ENCODE assay signal across 8 mouse cellular contexts in the genomic region with DNA sequence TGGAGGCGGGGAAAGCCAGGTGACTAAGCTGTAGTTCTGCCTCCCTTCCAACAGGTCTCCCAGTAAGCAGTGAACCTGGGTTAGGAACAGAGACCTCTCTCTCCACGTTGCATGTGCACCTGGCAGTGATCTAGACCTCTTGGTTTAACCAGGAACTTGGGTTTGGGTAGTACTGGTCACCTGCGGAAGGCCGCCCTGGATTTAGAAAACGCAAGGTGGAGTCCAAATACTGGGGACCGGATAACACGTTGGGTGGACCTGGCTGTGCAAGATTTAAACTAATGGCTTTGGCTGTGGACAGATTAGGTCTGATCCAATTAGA. TPM values are rescaled to one million over a fixed set of nuclear protein-coding genes. Genes with fewer than 3 reads are reported as not detected.
DNase-seq lines count a peak whose midpoint lies in the region; ATAC-seq and TF ChIP-seq lines count a peak whose summit lies in the region.

No protein-coding gene starts in this region.

- H3K9ac ChIP-seq in lung, embryonic 14.5 days = no peak overlapping the region
- peak overlapping the region; percentile 86 for H3K9ac ChIP-seq in forebrain, embryonic 13.5 days
- no peak overlapping the region for H3K9ac ChIP-seq in limb, embryonic 11.5 days (ENCODE audit: low read length)

- no peak overlapping the region for H3K27ac ChIP-seq in lung, embryonic 14.5 days (ENCODE audit: low read depth)
- H3K27ac ChIP-seq in forebrain, embryonic 13.5 days = no peak overlapping the region
- H3K27ac ChIP-seq in limb, embryonic 11.5 days (replicated peaks; ENCODE audit: low read depth, low read length) = no peak overlapping the region
- peak overlapping the region; percentile 85 for H3K27ac ChIP-seq in olfactory bulb, adult 2 months (ENCODE audit: insufficient read depth, low read depth, low read length)

- no peak for DNase-seq in lung, embryonic 14.5 days
- no peak for DNase-seq in lung, postnatal 14 days
- DNase-seq in limb, embryonic 11.5 days (ENCODE audit: low spot score) = no peak
- DNase-seq in left cerebral cortex, adult 9 months (ENCODE audit: low spot score in 2 of 2) = no peak
- DNase-seq in thymus, postnatal 25 days = no peak
- DNase-seq in kidney, postnatal 25 days = no peak

- H3K36me3 ChIP-seq in lung, embryonic 14.5 days (ENCODE audit: insufficient read depth) = peaks cover 6% of the 10 kb centered on the region
- peaks cover 29% of the 10 kb centered on the region for H3K36me3 ChIP-seq in forebrain, embryonic 13.5 days (ENCODE audit: poor library complexity, severe bottlenecking)
- peaks cover 2% of the 10 kb centered on the region; the same call in 1 of the 2 replicates for H3K36me3 ChIP-seq in limb, embryonic 11.5 days (ENCODE audit: control insufficient read depth, insufficient read depth, low read length)

- peak overlapping the region; percentile 100 for H3K4me2 ChIP-seq in lung, embryonic 14.5 days
- peak overlapping the region; percentile 99 for H3K4me2 ChIP-seq in forebrain, embryonic 13.5 days
- peak overlapping the region; percentile 99 for H3K4me2 ChIP-seq in limb, embryonic 11.5 days (ENCODE audit: low read depth, severe bottlenecking)

- no peaks in the 10 kb centered on the region for H3K9me3 ChIP-seq in lung, embryonic 14.5 days (ENCODE audit: low read depth, low read length)
- no peaks in the 10 kb centered on the region for H3K9me3 ChIP-seq in forebrain, embryonic 13.5 days (replicated peaks)
- no peaks in the 10 kb centered on the region for H3K9me3 ChIP-seq in limb, embryonic 11.5 days (ENCODE audit: control insufficient read depth, low read length)

- no peak for ATAC-seq in lung, embryonic 14.5 days (ENCODE audit: insufficient read depth)
- ATAC-seq in forebrain, embryonic 13.5 days = no peak
- ATAC-seq in limb, embryonic 11.5 days (ENCODE audit: insufficient number of reproducible peaks, low FRiP score, low TSS enrichment, low read depth) = no peak

- peaks cover 4% of the 10 kb centered on the region; the same call in 1 of the 2 replicates for H3K4me1 ChIP-seq in lung, embryonic 14.5 days (ENCODE audit: insufficient read depth)
- peaks cover 32% of the 10 kb centered on the region for H3K4me1 ChIP-seq in forebrain, embryonic 13.5 days
- H3K4me1 ChIP-seq in limb, embryonic 11.5 days (ENCODE audit: control insufficient read depth, insufficient read depth, low read length) = peaks cover 7% of the 10 kb centered on the region
- H3K4me1 ChIP-seq in olfactory bulb, adult 2 months (ENCODE audit: control insufficient read depth, insufficient read depth, low read length) = peaks cover 20% of the 10 kb centered on the region

- H3K4me3 ChIP-seq in lung, embryonic 14.5 days (ENCODE audit: low read depth, low read length) = peak overlapping the region; percentile 63
- H3K4me3 ChIP-seq in forebrain, embryonic 13.5 days = peak overlapping the region; percentile 79
- H3K4me3 ChIP-seq in limb, embryonic 11.5 days (ENCODE audit: low read depth, low read length) = peak overlapping the region; percentile 46
- H3K4me3 ChIP-seq in olfactory bulb, adult 2 months (ENCODE audit: insufficient read depth, low read depth, low read length) = peak overlapping the region; percentile 63

- no peak for TF ChIP-seq POLR2A in olfactory bulb, adult 2 months (IDR thresholded peaks at IDR 0.05; ENCODE audit: insufficient read depth, low read depth, low read length)

- H3K27me3 ChIP-seq in lung, embryonic 14.5 days (ENCODE audit: insufficient read depth, low read length) = peaks cover 15% of the 10 kb centered on the region
- no peaks in the 10 kb centered on the region; the same call in 1 of the 2 replicates for H3K27me3 ChIP-seq in forebrain, embryonic 13.5 days
- H3K27me3 ChIP-seq in limb, embryonic 11.5 days (ENCODE audit: control insufficient read depth, insufficient read depth, low read length) = peaks cover 24% of the 10 kb centered on the region

- 15% methylated on average over 7 of the region's 7 CpGs for WGBS in lung, embryonic 14.5 days
- WGBS in forebrain, embryonic 13.5 days = 23% methylated on average over 7 of the region's 7 CpGs
- 20% methylated on average over 7 of the region's 7 CpGs for WGBS in limb, embryonic 11.5 days
- WGBS in olfactory bulb, adult 2 months = 25% methylated on average over 7 of the region's 7 CpGs

- TF ChIP-seq CTCF in lung, embryonic 14.5 days (IDR thresholded peaks at IDR 0.05; ENCODE audit: low read depth) = no peak
- no peak for TF ChIP-seq CTCF in olfactory bulb, adult 2 months (IDR thresholded peaks at IDR 0.05; ENCODE audit: insufficient read depth, low read depth, low read length)

RNA-seq across cellular contexts. Expression of a gene that starts 0.9 kb away (rescaled TPM):
- polyA plus RNA-seq in lung, embryonic 14.5 days (2014; fragmentation: Nextera tagmentation; extraction: Ambion mirVana) = 2.6 and 3.5 TPM in 2 replicates
- polyA plus RNA-seq in forebrain, embryonic 13.5 days (2015; fragmentation: Nextera tagmentation; extraction: Ambion mirVana) = 29.4 and 35.0 TPM in 2 replicates
- polyA plus RNA-seq in limb, embryonic 11.5 days (2014; fragmentation: Nextera tagmentation; extraction: Ambion mirVana) = 0.32 and 0.35 TPM in 2 replicates
- 129 TPM in 1 of 2 replicates, not detected in the other for polyA plus RNA-seq in olfactory bulb, adult 2 months (2012; ENCODE audit: insufficient read depth, insufficient read length, low replicate concordance, missing spikeins)
